Mouse (Mus musculus): ENCODE measurements around the gene Lzts2.

The Lzts2 gene

GRCm38 (mm10) chr19:45049523-45049922 is 35.3 kb downstream of the Lzts2 start:
- no peak for DNase-seq (ENCODE audit: low read depth, low spot score)

DNA sequence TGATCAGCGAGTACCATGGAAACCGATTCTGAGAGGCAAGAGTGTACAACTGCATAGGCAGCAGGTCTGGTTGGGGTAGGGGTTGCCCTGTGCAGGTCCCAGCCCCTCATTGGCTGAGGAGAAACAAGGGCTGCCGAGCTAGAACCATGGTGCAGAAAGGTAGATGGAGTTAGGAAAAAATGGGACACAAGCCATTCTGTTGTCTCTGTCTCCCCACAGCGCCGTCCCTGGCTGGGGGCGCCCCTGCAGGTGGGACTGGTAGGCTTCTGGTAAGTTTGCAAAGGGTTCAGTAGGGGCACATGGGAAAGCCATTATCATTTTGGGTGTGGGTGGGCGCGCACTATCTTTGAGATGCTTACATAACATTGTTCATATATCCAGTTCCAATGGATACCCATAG is 39.2 kb downstream of the Lzts2 start:
- no peak for DNase-seq (ENCODE audit: low read depth, low spot score)

DNA sequence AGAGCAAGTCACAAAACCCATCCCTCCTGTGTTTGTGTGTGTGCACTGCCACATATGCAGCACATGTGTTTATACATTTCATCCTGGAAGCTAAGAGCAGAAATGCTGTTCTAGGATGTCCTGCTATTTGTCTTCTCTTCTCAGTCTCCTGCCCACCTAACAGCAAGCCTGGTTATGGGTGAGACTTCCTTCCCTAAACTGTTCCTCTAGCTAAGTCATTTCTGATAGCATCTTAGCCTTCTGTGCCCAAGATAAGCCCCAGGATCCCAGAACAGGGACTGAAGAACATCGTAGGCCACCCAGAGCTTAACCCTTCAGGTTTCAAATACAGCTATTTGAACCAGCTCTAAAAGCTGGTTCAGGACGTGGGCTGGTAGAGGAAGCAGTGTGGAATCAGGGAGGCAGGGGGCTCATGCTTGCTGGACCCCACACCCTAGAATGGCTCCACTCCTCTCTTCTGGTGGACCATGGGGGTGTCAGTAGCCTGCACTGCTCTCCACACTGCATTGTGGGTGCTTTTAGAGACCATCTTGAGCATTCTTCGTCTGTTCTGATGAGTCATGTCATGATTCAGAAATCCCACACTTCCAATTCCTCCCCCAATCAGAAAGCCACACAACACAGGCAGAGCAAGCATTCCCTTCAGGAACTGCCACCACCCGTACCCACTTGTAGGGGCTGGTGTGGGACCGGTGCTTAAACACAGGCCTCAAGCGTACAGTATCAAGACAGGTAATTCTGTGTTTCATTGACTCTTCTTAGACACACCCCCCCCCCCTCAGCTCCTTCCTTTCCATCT is 40.9 kb downstream of the Lzts2 start:
- no peak for DNase-seq (ENCODE audit: low read depth, low spot score)

DNA sequence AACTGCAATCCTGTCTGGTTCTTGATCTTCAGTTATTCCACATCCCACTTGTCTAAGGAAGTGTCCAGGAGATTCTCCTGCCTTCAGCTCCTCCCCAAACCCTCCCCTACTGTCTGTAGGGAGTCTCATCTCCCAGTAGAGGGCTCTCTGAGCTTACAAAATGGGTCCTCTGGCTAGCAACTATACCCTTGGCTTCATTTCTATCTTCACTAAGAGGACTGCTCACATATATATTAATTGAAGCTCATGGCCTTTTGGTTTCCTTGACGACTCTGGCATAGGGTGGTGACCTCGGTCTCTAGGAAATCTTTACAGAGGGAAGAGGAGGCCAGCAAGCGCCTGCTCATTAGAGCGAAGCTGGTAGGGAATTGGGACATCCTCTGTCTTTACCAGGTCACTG is 42.1 kb downstream of the Lzts2 start:
- peak; percentile 56 for DNase-seq (ENCODE audit: low read depth, low spot score)

GRCm38 (mm10) chr19:45056908-45057698 is 42.9 kb downstream of the Lzts2 start:
- DNase-seq (ENCODE audit: low read depth, low spot score), result peak; percentile 30

DNA sequence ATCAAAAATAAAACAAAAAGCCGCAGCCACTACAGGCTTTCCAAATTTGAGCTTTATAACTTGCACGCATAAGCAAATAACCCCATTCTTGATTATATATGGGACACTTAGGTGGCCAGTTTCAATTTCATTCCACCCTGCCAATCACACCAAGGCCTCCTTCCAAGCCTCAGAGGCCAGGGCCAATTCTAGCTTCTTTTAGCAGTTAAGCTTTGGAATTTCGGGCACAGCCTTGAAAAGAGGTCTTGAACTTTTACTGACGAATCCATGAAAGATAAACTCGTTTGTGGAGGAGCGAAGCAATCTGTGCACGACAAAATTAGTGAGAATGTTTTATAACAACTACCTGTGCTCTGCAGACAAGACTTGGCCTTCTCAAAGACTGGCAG is 43.5 kb downstream of the Lzts2 start:
- DNase-seq (ENCODE audit: low read depth, low spot score), result no peak

DNA sequence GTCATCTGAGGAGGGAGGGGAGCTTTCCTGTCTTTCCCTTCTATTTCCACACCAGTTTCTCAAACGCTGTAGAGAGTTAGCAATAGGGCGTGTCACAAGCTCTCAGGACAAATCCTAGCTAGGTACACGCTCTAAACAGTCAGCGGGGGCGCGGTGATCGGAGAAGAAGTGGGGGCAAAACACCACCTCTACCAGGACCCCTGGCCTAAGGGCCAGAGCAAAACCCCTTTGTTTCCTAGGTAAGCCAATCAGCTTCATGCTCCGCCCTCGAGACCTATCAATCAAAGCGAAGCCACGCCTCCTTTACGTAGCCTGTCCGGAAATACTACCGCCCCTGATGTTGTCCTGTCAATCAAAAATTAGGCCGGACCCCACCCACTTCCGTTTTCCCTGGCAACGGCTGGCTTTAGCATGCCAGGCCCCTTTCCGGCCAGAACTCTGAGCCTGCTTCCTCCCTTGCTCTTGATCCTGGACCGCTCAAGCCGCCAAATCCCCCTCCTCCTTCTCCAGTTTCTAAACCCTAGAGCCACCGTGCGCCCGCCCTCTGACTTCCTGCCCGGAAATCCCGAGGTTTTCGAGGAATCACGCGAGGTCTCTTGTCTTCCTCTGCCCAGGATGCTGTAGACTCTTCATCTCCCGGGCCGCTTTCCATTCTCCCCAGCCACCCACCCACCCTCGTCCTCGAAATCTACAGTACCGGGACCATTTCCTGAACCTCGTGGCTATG is 44.1 kb downstream of the Lzts2 start:
- DNase-seq (ENCODE audit: low read depth, low spot score), result peak; percentile 95

GRCm38 (mm10) chr19:45058841-45059240 is 44.6 kb downstream of the Lzts2 start:
- DNase-seq (ENCODE audit: low read depth, low spot score), result no peak

GRCm38 (mm10) chr19:45063565-45064292 is 49.5 kb downstream of the Lzts2 start:
- DNase-seq (ENCODE audit: low read depth, low spot score), result peak; percentile 62

DNA sequence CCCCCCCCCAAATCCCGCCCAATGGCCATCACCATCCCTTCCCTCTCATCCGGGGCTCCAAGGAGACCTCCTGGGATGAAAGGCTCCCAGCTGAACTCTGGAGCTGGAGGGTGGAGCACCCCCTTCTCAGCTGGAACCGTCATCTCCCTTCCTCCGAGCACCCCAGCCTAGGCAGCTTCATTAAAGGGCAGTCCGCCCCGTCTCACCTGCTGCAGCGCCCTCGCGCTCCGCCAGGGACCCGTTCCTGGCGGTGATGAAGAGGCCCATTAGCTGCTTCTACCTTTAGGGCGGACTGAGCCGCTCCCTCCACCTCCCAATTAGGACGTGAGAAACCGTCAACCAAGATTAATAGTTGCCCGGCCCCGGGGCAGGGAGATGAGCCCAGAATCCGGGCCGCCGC is 51.0 kb downstream of the Lzts2 start:
- no peak for DNase-seq (ENCODE audit: low read depth, low spot score)

- DNase-seq (ENCODE audit: low read depth, low spot score), result no peak
These were observed 53.0 kb downstream of the Lzts2 start for GRCm38 (mm10) chr19:45067170-45067569.

DNA sequence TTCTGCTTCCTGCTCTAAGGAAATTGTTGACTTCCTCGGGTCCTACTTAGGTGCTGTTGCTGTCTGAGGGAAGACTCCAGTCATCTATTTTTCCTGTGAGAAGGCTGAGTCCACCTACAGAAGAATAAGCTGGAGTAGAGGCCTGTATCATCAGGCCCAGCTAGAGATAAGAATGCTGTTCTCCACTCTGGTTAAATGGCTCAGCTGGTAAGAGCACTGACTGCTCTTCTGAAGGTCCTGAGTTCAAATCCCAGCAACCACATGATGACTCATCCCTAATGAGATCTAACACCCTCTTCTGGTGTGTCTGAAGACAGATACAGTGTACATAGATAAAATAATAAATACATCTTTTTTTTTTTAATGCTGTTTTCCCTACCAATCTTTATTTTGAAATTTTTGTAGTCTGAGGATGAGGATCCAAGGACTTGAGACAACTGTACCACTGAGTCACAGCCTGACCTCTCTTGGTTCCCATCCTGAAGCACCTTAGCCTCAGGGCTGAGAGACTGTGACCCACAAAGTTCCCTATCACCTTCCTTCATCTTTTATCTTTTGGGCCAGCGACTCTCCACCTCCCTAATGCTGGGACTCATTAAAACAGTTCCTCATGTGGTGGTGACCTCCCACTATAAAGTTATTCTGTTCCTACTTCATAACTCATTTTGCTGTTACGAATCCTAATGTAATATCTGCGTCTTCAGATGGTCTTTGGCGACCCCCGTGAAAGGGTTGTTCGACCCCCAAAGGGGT is 53.7 kb downstream of the Lzts2 start:
- no peak for DNase-seq (ENCODE audit: low read depth, low spot score)

DNA sequence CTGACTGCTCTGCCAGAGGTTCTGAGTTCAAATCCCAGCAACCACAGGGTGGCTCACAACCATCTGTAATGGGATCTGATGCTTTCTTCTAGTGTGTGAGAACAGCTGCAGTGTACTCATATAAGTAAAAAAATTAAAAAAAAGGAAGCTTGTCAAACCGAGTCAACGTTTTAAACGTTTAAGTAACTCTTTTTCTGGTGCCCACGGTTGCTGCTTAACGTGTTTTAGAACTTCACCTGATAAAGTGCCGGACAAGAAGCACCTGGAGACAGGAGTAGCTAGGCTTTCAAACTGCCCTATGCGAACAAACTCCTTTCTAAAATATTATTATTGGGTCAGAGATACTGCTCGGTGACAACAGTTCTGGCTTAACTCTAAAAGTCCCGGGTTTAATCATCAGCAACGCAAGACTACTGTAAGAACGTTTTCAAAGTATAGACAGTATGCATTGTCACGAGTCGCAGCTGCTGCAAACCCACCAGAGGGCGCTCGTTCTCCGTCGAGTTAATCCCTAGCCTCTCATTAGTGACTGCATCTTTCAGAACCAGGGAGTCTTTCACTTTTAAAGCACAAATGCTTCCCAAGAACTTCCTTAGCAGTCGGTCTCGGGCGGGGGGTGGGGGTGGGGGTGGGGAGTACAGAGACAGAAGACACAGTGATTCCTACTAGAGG is 59.8 kb downstream of the Lzts2 start:
- DNase-seq (ENCODE audit: low read depth, low spot score), result peak; percentile 85

DNA sequence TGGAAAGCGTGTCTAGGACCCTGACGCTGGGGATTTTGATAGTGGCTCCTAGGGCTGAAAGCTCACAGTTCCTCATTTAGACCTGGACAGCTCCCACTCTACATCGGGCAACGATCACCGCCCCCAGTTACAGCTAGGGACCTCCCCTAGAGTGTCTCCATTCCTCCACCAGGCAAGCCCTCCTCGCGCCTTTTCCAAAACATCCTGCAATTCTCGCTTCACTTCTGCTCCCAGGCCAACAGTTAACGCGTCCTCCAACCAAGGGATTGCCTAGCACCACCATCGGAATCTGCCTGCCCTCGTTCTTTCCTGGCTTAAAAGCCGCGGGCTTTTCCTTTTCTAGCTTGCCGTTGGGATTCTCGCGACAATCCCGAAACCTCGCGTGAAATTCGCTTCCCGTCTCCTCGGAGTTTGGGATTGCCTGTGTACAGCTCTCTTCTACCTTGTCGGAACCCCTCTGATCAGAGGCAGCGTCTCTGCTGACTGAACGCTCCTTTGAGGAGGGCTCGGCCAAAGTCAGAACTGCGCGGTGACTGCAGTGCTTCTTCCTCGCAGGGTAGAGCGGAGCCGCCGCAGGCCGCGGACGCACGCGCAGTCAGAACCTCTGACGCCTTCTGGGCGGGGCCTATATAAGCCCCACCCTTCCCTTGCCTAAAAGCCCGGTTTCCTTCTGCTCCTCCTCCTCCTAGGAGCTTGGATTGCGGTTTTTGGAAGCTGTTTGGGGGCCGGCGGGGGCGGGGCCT is 60.5 kb downstream of the Lzts2 start, which contains the start of gene Kazald1:
Kazald1 (plus strand) TSS at position 662 of the 743 bp plus-strand sequence.
- DNase-seq (ENCODE audit: low read depth, low spot score), result peak; percentile 93

DNA sequence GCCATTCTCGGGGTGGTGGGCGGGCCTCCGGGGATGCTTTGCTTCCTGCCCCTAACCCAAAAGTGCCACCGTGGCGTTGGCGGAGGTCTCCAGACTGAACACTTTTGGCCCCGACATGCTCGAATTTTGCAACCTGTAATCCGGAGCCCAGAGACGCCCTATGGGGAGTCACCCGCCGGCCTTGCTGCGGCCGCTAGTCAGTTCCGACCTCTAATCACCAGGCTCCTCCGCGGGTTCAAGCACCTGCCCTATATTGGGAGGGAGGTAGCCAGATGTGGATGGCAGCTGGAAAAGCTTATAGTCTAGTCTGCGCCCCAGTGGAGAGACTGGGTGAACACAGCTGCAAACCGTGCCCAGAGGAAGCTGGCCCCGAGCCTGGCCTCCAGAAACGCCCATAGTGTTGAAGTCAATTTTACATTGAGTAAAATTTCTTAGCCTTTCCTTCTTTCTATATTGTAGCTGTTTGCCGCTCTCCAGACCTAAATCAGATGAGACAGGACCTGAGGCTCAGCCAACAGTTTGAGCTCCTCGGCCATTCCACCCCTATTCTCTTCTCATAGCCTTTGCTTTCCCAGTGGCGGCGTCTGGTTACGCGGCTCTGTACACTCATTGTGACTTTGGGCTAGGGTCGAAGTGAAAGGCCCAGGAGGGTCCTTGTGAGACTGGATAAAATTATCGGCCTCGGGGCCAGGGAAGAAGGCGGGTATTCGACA is 61.3 kb downstream of the Lzts2 start:
- no peak for DNase-seq (ENCODE audit: low read depth, low spot score)

GRCm38 (mm10) chr19:45076036-45076575 is 61.9 kb downstream of the Lzts2 start:
- DNase-seq (ENCODE audit: low read depth, low spot score), result peak; percentile 39

Measured in CD4-positive helper T cell, adult 2 months (primary cell).